Mouse (Mus musculus) cortical plate, adult 2 months (tissue): ENCODE results near the gene Parvb. TPM values are rescaled to one million over a fixed set of nuclear protein-coding genes. Genes with fewer than 3 reads are reported as not detected.

ENCODE experiments used
- H3K27ac ChIP-seq: fragments of 200-500 bp; 2 replicates; pipeline ENCODE4 v1.5.1; 2012; ENCODE audit warnings: low read length, control low read depth, inconsistent platforms; ENCODE audit not compliant: insufficient read depth
- H3K4me1 ChIP-seq: fragments of 200-500 bp; 2 replicates; pipeline ENCODE4 v1.6.1; 2011; ENCODE audit warnings: low read length; ENCODE audit not compliant: control insufficient read depth, insufficient read depth
- H3K4me3 ChIP-seq: fragments of 200-500 bp; 2 replicates; pipeline ENCODE4 v1.5.1; 2011; ENCODE audit warnings: mild to moderate bottlenecking, low read length, control low read depth; ENCODE audit not compliant: insufficient read depth
- CTCF ChIP-seq: fragments of 200-500 bp; IDR thresholded peaks from 2 replicates; pipeline ENCODE4 v1.5.1; 2011; ENCODE audit warnings: mild to moderate bottlenecking, control low read depth, low read length; ENCODE audit not compliant: insufficient read depth; ENCODE audit errors: extremely low read depth
- POLR2A ChIP-seq: fragments of 200-500 bp; IDR thresholded peaks from 2 replicates; pipeline ENCODE4 v1.6.1; 2011; ENCODE audit warnings: mild to moderate bottlenecking, low read length, control low read depth; ENCODE audit not compliant: insufficient read depth; ENCODE audit errors: extremely low read depth
- polyA plus RNA-seq: library from polyadenylated mRNA; depleted of rRNA; stranded (reverse); fragments of >200 nt; gene quantifications from 2 replicates; pipeline ENCODE4 v1.2.3, GENCODE M21; 2012

The Parvb gene
- polyA plus RNA-seq, 1 experiment: 13.8 TPM

GRCm38 (mm10) chr15:84252645-84253044, 20.8 kb downstream of the Parvb start:
- H3K4me1 ChIP-seq: no peaks in the 10 kb centered on the region
- no peak for TF ChIP-seq POLR2A
- no peak for TF ChIP-seq CTCF
- no peak overlapping the region for H3K4me3 ChIP-seq
- H3K27ac ChIP-seq: no peak overlapping the region

DNA sequence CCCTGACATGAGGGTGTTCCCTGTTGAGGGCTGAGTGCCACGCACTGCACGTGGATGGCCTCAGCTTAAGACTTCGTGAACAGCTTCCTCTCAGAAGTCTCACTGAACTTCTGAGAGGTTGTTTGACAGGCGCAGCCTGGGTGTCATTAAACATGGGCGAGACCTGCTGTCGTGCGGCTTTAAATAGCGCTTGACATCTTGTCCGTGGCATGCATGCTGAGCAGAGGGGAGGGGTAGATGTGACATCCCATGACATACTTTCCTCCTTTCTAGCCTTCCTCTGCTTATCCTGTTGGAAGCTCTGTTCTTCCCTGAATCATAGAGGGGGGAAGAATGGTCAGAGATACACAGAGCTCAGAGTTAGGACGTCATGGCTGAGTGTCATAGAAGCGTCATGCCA, 21.9 kb downstream of the Parvb start:
- Histone ChIP-seq H3K4me1 (no peaks in the 10 kb centered on the region), H3K27ac (no peak overlapping the region), H3K4me3 (no peak overlapping the region)
- no peak for TF ChIP-seq CTCF
- no peak for TF ChIP-seq POLR2A

GRCm38 (mm10) chr15:84254387-84254786, 22.5 kb downstream of the Parvb start:
- H3K27ac ChIP-seq: no peak overlapping the region
- H3K4me1 ChIP-seq: no peaks in the 10 kb centered on the region
- TF ChIP-seq POLR2A: no peak
- TF ChIP-seq CTCF: no peak
- H3K4me3 ChIP-seq: no peak overlapping the region

DNA sequence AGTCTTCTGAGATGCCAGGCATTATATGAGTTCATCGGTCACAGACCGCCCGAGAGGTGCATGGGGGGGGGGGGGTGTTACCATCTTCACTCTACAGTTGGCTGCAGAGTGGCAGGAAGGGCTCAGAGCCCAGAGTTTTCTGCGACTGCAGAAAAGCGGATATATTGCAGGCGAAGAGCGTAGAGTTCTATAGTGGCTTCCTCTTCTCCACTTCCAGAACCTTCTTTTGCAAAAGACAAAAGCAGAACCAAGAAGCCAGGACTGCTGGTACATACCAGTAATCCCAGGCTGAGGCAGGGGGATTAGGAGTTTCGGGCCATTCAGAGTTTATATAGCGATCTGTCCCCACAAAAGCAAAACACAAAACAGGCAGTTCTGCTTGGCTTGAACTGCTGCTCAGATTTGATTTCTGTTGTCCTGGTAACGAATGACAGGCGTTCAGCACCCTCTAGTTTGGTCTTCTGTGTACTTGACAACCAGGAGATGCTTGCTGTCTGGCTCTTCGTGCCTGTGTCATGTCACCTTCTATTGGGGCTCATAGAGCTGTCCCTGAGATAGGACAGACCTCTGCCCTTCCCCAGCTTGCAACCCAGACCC, 24.5 kb downstream of the Parvb start:
- 0 out of 2 replicates have a peak, but pooled peaks cover 2% of the 10 kb centered on the region for H3K4me1 ChIP-seq
- no peak overlapping the region for H3K27ac ChIP-seq
- TF ChIP-seq POLR2A (no peak), CTCF (no peak)
- H3K4me3 ChIP-seq: no peak overlapping the region

DNA sequence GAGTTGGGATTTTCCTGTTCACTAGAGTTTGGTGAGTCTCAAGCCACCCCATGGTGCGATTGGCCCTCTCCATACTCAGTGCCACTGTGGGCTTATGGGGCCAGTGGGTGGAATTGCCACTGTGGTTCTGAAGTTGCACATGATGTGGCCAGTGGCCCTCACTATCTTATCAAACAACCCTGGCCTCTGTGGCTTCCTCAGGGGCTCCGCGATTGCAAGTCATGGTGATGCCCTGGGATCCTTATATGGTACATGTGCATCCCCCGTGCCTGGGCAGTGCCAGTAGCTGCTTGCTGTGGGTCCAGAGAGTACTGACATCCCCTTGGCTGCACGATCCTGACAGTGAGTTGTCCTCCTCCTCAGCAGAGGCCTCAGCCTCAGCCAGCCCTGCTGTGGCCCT, 25.0 kb downstream of the Parvb start:
- Histone ChIP-seq H3K4me1 (0 out of 2 replicates have a peak, but pooled peaks cover 2% of the 10 kb centered on the region), H3K27ac (no peak overlapping the region), H3K4me3 (no peak overlapping the region)
- TF ChIP-seq POLR2A: no peak
- TF ChIP-seq CTCF: no peak

DNA sequence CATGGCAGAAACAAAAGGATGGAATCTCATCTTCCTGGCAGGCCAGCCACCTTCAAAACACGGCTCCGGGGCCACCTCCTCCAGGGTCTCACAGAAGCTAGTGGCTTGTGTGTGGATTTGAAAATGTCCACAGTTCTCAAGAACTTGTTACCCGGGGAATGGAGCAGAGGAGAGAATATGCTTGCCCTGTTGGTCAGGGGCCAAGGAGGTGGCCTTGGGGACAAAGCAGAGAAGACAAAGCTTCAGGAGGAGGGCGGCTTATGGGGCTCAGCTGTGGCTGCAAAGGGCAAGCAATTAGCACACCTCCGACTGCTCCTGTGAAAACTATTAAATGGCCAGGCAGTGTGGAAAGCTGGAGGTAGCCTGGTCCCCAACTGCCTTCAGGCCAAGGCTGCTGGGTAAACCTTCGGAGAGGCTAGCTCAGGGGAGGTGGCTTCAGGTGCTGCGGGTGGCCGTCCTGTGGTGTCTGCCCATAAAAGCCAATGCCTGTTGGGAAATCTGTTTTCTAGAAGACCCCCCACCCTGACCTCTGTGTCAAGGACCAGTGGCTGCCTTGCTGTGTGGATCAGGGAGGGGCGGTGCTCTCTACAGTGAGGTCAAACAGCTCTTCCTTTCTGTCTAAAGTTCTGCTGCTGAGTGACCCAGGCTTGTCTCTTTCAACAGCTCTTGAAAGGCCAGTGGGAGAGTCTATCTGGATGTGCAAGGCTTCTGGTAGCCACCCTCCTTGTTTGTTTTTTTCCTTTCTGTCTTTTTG, 26.9 kb downstream of the Parvb start:
- Histone ChIP-seq H3K4me3 (no peak overlapping the region), H3K4me1 (0 out of 2 replicates have a peak, but pooled peaks cover 2% of the 10 kb centered on the region), H3K27ac (no peak overlapping the region)
- TF ChIP-seq CTCF (no peak), POLR2A (no peak)

DNA sequence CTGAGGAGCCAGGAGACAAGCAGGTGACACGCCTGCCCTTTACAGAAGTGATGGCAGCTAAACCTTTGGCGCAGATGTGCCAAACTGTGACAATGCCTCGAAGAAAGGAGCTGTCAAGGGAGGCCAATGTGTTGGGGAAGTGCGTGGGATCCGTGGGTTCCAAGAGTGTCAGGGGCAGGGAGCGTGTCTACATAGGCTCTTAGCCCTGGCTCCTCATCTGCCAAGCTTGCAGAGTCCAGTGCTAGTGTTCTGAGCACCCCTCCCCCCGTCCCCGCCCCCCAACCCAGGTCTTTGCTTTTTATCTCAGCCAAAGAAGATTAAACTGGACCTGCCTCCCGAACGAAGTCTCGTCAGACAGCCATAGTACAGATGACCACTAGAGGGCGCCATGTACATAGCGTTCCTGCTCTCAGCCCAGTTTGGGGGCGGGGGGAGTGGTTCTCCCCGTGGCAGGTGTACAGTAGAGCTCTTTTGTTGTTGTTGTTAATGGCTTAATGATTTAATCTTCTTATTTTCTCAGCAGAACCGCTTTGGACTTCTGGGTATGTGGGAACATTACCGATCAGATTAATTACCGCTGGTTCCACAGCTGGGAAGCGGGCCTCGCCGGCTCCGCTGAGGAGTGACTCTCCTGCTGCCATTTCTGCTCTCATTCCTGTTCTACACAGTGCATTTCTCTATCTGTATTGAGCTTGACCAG, 28.4 kb downstream of the Parvb start:
- peak; percentile 95 for TF ChIP-seq CTCF
- no peak for TF ChIP-seq POLR2A
- 0 out of 2 replicates have a peak overlapping the region, but pooled peaks have one; percentile 6 for H3K4me3 ChIP-seq
- 0 out of 2 replicates have a peak, but pooled peaks cover 2% of the 10 kb centered on the region for H3K4me1 ChIP-seq
- H3K27ac ChIP-seq: no peak overlapping the region

DNA sequence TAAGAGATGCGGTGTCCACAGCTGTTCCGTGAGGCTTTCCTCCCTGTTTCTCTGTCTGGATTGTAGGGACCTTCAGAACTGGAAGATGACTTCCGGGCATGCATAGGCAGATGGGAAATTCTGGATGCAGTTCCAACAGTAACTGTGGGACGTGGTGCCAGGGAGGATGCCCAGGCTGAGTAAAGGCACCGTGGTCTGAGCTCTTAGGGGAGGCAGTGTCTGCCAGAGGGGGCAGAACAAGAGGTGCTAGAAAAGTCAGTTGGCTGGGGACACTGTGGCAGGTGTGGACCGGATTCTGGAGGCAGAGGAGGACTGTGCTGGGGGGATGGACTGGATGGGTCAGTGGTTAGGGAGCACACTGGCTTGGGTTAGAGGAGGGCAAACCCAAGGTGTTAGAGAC, 30.8 kb downstream of the Parvb start:
- TF ChIP-seq CTCF (no peak), POLR2A (no peak)
- Histone ChIP-seq H3K4me1 (0 out of 2 replicates have a peak, but pooled peaks cover 2% of the 10 kb centered on the region), H3K27ac (no peak overlapping the region), H3K4me3 (no peak overlapping the region)

- H3K4me1 ChIP-seq: 0 out of 2 replicates have a peak, but pooled peaks cover 2% of the 10 kb centered on the region
- no peak overlapping the region for H3K27ac ChIP-seq
- H3K4me3 ChIP-seq: no peak overlapping the region
- TF ChIP-seq CTCF (no peak), POLR2A (no peak)
These were observed 31.7 kb downstream of the Parvb start for GRCm38 (mm10) chr15:84263573-84263972.
